Mouse (Mus musculus) intestine, embryonic 15.5 days (tissue): ENCODE results near the gene Rasgef1b. TPM values are rescaled to one million over a fixed set of nuclear protein-coding genes. Genes with fewer than 3 reads are reported as not detected.

ENCODE experiments used
- ATAC-seq: fragments of 200-750 bp; cut with Nextera tagmentation; 2 replicates; pipeline ENCODE4 v1.8.0; 2017; ENCODE audit warnings: moderate TSS enrichment, moderate library complexity
- H3K27ac ChIP-seq: fragments of 300-500 bp; sonication (generic); 2 replicates; pipeline ENCODE4 v1.5.1; 2015; ENCODE audit warnings: mild to moderate bottlenecking, inconsistent platforms
- H3K27me3 ChIP-seq: fragments of 300-500 bp; sonication (generic); replicated peaks from 2 replicates; pipeline ENCODE4 v1.6.1; 2015; ENCODE audit warnings: inconsistent platforms
- H3K36me3 ChIP-seq: fragments of 300-500 bp; sonication (generic); 2 replicates; pipeline ENCODE4 v1.6.1; 2015; ENCODE audit warnings: inconsistent platforms
- H3K4me1 ChIP-seq: fragments of 300-500 bp; sonication (generic); replicated peaks from 2 replicates; pipeline ENCODE4 v1.6.1; 2015; ENCODE audit warnings: inconsistent platforms
- H3K4me2 ChIP-seq: fragments of 300-500 bp; sonication (generic); replicated peaks from 2 replicates; pipeline ENCODE4 v1.6.1; 2015; ENCODE audit warnings: mild to moderate bottlenecking, inconsistent platforms
- H3K4me3 ChIP-seq: fragments of 300-500 bp; sonication (generic); replicated peaks from 2 replicates; pipeline ENCODE4 v1.5.1; 2015; ENCODE audit warnings: inconsistent platforms
- H3K9ac ChIP-seq: fragments of 300-500 bp; sonication (generic); 2 replicates; pipeline ENCODE4 v1.6.1; 2015; ENCODE audit warnings: inconsistent platforms
- H3K9me3 ChIP-seq: fragments of 300-500 bp; sonication (generic); 2 replicates; pipeline ENCODE4 v1.6.1; 2016; ENCODE audit warnings: inconsistent platforms
- whole genome bisulfite sequencing: fragments of 180-500 bp; shearing (Covaris S2); methylation state at CpG from one replicate; pipeline ENCODE4 v1.1.7; 2015; 5-methylcytosine and 5-hydroxymethylcytosine counted together
- polyA plus RNA-seq: library from polyadenylated mRNA; unstranded; fragments of >200 nt; fragmentation: Nextera tagmentation; extraction: Ambion mirVana; gene quantifications from 2 replicates; pipeline ENCODE4 v1.2.1, GENCODE M21; 2015

The Rasgef1b gene
- polyA plus RNA-seq, 1 experiment from 2014 or later, result 8.9 TPM

DNA sequence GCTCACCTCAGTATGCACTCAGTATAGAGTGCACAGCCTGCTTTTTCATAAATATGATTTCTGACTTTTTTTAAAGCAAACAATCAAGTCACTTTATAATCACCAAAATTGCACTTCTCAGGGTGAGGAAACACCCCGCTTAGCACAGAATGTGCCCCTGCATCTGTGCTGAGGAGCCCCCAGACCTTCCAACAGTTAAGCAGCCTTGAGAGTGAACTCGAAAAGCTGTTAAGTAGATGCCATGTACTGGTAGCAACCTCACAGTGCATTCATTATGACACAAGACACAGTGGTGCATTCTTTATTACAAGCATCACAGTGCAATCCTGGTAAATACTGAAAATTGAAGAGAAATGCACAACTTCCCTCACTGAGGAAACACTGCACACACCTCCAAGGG is 209.3 kb downstream of the Rasgef1b start:
- Histone ChIP-seq H3K27ac (no peak overlapping the region), H3K9me3 (no peaks in the 10 kb centered on the region), H3K4me1 (peaks cover 6% of the 10 kb centered on the region), H3K9ac (no peak overlapping the region), H3K4me3 (no peak overlapping the region), H3K36me3 (no peaks in the 10 kb centered on the region), H3K4me2 (no peak overlapping the region), H3K27me3 (no peaks in the 10 kb centered on the region)
- WGBS, result 81% methylated on average over 2 of the region's 2 CpGs
- ATAC-seq, result no peak

DNA sequence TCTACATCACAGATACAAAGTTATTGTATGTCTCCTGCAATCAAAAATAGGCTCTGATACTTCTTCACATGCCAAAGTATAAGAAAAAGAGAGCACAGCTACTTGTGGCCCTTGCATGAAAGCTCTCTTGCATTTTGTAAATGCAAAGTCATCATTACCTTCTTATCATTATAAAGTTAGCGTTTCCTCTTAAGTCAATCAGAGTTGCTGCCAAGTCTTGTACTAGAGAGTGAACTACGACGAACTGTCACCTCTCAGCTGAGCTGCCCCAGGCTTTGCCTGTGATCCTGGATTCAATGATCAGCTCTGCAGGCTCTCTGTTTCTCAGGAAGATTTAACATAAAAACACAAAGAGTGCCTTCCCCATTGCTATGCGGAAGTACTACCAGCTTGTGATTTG is 209.8 kb downstream of the Rasgef1b start:
- H3K4me2 ChIP-seq, result no peak overlapping the region
- H3K9me3 ChIP-seq, result no peaks in the 10 kb centered on the region
- ATAC-seq, result no peak
- H3K9ac ChIP-seq, result no peak overlapping the region
- H3K27me3 ChIP-seq, result no peaks in the 10 kb centered on the region
- H3K4me1 ChIP-seq, result peaks cover 6% of the 10 kb centered on the region
- H3K4me3 ChIP-seq, result no peak overlapping the region
- H3K27ac ChIP-seq, result no peak overlapping the region
- WGBS, result 62% methylated on average over 4 of the region's 4 CpGs
- H3K36me3 ChIP-seq, result no peaks in the 10 kb centered on the region

DNA sequence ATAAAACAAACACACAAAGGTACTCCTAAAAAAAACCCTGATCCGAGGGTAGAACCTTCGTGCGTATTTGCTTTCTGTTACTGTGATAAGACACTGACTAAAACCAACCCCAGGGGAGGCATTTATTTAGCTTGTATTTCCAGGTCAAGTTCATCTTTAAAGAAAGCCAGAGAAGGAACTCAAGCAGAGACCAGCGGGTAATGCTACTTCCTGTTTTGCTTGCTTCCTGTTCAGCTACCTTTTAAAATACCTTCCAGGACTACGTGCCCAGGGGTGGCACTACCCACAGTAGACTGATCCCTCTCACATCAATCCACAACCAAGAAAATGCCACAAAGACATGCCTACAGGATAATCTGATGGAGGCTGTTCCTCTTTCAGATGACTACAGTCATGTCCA is 212.7 kb downstream of the Rasgef1b start:
- WGBS, result 76% methylated on average over 5 of the region's 5 CpGs
- Histone ChIP-seq H3K4me1 (no peaks in the 10 kb centered on the region), H3K4me3 (no peak overlapping the region), H3K36me3 (no peaks in the 10 kb centered on the region), H3K4me2 (no peak overlapping the region), H3K27me3 (no peaks in the 10 kb centered on the region), H3K9me3 (no peaks in the 10 kb centered on the region), H3K9ac (no peak overlapping the region), H3K27ac (no peak overlapping the region)
- ATAC-seq, result no peak

DNA sequence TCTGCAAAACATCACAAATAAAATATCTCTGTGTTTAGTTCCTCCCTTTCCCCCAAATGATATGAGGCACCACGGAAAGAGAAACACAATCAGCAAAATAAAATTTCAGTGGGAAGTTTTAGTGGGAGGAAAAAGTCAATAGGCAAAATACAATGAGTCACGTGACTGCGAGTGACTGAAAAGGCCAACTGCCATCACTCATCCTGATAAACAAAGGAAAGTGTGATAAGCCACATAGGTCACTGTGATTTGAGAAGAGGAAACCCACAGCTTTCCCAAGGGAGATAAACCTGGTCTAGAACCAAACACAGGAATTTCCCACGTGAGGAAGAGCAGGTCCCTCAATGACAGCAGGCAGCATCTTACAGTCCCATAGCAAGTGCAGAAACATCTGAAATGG is 213.1 kb downstream of the Rasgef1b start:
- no peak for ATAC-seq
- H3K36me3 ChIP-seq, result no peaks in the 10 kb centered on the region
- H3K27me3 ChIP-seq, result no peaks in the 10 kb centered on the region
- H3K9me3 ChIP-seq, result no peaks in the 10 kb centered on the region
- no peak overlapping the region for H3K9ac ChIP-seq
- 59% methylated on average over 4 of the region's 4 CpGs for WGBS
- no peak overlapping the region for H3K4me2 ChIP-seq
- no peak overlapping the region for H3K4me3 ChIP-seq
- H3K4me1 ChIP-seq, result no peaks in the 10 kb centered on the region
- no peak overlapping the region for H3K27ac ChIP-seq

DNA sequence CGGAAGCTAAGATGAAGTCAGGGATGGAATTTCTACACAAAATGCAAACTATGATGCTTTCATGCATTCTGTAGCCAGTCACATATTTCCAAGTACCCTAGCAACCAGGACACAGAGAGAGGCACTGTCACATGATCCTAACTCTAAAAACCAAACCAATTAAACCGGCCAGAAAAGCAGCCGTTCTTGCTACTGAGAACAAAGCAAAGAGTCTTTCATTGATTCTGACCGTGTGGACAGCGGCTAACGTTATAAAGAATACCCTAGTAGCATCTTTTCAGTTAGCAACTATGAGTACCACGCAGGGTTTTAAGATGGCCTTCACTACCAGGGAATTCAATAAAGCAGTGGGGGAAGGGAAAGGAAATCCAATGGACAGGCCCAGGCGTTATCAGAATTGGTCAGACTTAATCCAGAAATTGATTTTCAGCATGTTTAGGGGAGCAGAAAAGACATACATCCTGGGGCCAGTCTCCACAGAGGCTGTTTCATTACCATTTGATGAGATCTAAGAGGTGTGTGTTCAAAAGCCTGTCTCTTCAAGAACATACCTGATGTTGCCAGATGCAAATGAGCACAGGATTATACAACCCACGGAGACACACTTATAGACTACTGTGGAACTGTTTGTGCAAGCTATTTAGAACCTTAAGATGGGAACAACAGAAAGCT is 215.5 kb downstream of the Rasgef1b start:
- ATAC-seq, result no peak
- Histone ChIP-seq H3K9ac (no peak overlapping the region), H3K27me3 (no peaks in the 10 kb centered on the region), H3K4me1 (no peaks in the 10 kb centered on the region), H3K4me2 (no peak overlapping the region), H3K36me3 (no peaks in the 10 kb centered on the region), H3K9me3 (no peaks in the 10 kb centered on the region), H3K27ac (no peak overlapping the region), H3K4me3 (no peak overlapping the region)
- WGBS, result 77% methylated on average over 9 of the region's 9 CpGs

DNA sequence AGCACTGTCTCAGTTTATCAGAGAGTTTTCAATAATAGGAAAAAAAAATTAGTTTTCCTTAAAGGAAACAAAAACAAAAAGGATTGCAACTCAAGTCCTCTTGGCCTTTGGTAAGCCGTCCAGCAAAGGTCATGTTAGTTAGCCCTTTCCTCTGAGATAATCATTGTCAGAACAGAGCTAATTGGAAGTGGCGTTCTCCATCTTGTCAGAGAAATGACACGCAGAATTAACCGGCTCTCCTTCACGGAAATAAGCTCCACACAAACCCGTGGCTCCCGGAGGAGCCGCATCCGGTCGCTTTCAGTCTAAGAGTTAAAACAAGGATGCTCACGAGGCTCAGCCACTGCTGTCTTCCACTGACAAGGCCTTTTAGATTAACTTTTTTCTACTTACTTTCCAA is 217.8 kb downstream of the Rasgef1b start:
- WGBS, result 76% methylated on average over 11 of the region's 11 CpGs
- ATAC-seq, result no peak
- H3K27me3 ChIP-seq, result no peaks in the 10 kb centered on the region
- H3K9me3 ChIP-seq, result no peaks in the 10 kb centered on the region
- no peaks in the 10 kb centered on the region for H3K4me1 ChIP-seq
- no peak overlapping the region for H3K4me3 ChIP-seq
- no peaks in the 10 kb centered on the region for H3K36me3 ChIP-seq
- H3K4me2 ChIP-seq, result no peak overlapping the region
- no peak overlapping the region for H3K9ac ChIP-seq
- no peak overlapping the region for H3K27ac ChIP-seq

DNA sequence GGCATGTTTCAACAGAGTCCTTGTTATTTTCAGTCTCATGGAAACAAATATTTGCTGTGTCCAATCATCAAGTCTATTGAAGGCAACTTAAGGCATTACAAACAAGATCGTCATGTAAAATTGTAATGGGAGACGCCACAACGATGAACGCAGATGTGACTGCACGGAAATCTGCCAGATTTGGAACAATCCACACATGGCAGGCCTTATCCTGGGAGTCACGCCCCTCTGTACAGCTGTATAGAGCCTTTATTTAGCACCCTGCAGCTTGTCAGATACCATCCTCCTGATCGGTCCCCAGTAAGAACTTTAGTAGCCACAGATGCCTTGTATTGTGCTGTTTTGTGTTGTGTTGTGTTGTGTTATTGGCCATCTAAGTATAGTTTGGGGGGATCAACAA is 222.8 kb downstream of the Rasgef1b start:
- Histone ChIP-seq H3K36me3 (no peaks in the 10 kb centered on the region), H3K9me3 (no peaks in the 10 kb centered on the region), H3K4me3 (no peak overlapping the region), H3K27ac (no peak overlapping the region), H3K4me1 (0 out of 2 replicates have a peak, but pooled peaks cover 3% of the 10 kb centered on the region), H3K4me2 (no peak overlapping the region), H3K27me3 (no peaks in the 10 kb centered on the region), H3K9ac (no peak overlapping the region)
- no peak for ATAC-seq
- whole genome bisulfite sequencing, result 89% methylated on average over 7 of the region's 7 CpGs

DNA sequence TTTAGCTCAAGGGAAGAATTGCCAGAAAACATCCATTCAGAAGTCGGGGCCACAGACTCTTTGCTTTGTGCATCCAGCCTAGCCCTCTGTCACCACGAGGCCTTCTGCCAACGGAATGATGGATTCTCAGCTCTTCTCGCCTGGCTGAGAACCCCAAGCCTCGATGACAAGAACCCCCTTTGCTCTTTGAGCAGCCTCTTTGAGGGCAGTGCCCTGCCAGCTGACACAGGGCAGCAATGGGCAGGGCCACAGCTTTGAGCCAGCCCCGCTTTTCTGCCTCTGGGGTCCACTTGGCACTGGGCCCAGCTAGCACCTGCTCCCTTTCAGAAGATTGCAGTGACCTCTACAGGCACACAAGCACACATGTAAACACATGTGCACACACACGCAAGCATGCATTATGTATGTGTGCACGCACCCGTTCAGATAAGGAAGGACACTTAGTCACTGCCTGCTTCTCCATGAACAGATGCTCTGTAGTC is 224.5 kb downstream of the Rasgef1b start:
- H3K27ac ChIP-seq, result no peak overlapping the region
- no peak overlapping the region for H3K9ac ChIP-seq
- WGBS, result 71% methylated on average over 9 of the region's 9 CpGs
- no peaks in the 10 kb centered on the region for H3K36me3 ChIP-seq
- no peak overlapping the region for H3K4me2 ChIP-seq
- H3K9me3 ChIP-seq, result no peaks in the 10 kb centered on the region
- no peaks in the 10 kb centered on the region for H3K27me3 ChIP-seq
- H3K4me1 ChIP-seq, result 0 out of 2 replicates have a peak, but pooled peaks cover 3% of the 10 kb centered on the region
- no peak for ATAC-seq
- no peak overlapping the region for H3K4me3 ChIP-seq

DNA sequence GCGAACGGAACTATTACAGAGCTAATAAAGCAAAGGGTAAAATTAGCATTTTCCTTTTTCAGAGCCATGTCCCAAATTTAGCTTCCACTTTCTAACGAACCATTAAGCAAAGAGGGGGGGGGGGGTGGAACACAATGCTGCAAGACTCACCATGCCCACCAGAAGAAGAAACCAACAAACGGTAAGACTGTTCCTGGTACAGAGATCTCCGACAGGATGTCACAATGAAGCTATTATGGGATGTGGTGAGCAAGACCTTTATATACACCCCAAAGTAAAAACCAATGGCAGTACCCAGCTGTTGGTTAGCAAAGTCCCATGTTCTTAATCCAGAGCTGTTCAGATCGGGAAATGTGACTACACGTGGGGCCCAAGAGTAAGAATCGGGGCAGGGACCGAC is 226.2 kb downstream of the Rasgef1b start:
- no peak overlapping the region for H3K4me3 ChIP-seq
- ATAC-seq, result no peak
- no peaks in the 10 kb centered on the region for H3K27me3 ChIP-seq
- 0 out of 2 replicates have a peak, but pooled peaks cover 3% of the 10 kb centered on the region for H3K4me1 ChIP-seq
- no peak overlapping the region for H3K4me2 ChIP-seq
- no peak overlapping the region for H3K9ac ChIP-seq
- no peak overlapping the region for H3K27ac ChIP-seq
- H3K9me3 ChIP-seq, result no peaks in the 10 kb centered on the region
- no peaks in the 10 kb centered on the region for H3K36me3 ChIP-seq
- WGBS, result 89% methylated on average over 9 of the region's 9 CpGs

DNA sequence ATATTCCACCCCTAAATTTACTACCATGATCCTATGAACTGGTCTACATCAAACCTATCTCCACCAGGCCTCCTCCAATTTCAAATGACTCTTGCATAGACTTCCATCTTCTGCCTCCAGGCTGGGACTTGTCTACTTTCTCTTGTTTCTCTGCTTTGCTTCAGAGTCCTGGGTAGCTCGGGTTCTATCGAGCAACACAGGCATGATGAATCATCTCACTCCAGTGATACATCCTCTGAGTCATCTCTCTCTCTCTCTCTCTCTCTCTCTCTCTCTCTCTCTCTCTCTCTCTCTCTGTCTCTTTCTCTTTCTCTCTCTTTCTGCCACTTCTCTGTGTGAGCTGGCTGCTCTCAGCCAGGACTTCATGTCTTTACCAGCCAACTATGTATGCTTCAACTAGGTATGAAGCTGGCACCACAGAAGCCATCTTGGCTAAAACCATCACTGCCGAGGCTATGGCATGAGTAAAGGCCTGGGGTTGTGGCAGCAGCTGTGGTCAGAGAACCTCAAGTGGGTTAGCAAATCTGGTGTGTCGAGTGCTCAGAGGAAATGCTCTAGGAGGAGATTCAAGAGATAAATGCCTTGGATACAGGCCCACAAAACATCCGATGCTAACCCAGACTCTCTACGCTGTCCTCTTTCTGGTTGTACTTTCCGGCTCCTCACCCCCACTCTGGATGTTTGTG is 229.3 kb downstream of the Rasgef1b start:
- ATAC-seq, result no peak
- Histone ChIP-seq H3K27ac (no peak overlapping the region), H3K27me3 (no peaks in the 10 kb centered on the region), H3K9ac (no peak overlapping the region), H3K4me2 (no peak overlapping the region), H3K9me3 (no peaks in the 10 kb centered on the region), H3K4me3 (no peak overlapping the region), H3K4me1 (0 out of 2 replicates have a peak, but pooled peaks cover 3% of the 10 kb centered on the region), H3K36me3 (no peaks in the 10 kb centered on the region)
- 52% methylated on average over 7 of the region's 7 CpGs for WGBS

DNA sequence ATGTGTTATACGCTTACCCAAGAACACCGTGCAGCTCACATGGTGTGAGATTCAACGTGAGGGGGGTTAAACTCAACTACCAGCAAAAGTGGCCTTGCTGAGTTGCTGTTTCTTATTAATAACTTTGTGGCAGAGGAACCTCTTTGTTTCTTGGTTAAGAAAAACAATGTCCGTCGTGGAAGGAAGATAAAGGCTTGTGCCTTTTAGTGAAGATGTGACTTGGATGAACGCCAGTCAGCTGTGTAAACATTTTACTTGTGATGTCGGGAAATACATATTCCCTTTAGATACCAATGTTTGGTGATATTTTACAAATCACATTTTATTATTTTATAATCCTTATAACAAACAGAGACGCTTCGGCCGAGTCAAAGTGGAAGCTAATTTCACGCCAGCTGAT is 231.0 kb downstream of the Rasgef1b start:
- Histone ChIP-seq H3K36me3 (no peaks in the 10 kb centered on the region), H3K9me3 (no peaks in the 10 kb centered on the region), H3K4me3 (no peak overlapping the region), H3K4me2 (no peak overlapping the region), H3K9ac (no peak overlapping the region), H3K4me1 (no peaks in the 10 kb centered on the region), H3K27me3 (no peaks in the 10 kb centered on the region), H3K27ac (no peak overlapping the region)
- 28% methylated on average over 11 of the region's 11 CpGs for WGBS
- ATAC-seq, result no peak

DNA sequence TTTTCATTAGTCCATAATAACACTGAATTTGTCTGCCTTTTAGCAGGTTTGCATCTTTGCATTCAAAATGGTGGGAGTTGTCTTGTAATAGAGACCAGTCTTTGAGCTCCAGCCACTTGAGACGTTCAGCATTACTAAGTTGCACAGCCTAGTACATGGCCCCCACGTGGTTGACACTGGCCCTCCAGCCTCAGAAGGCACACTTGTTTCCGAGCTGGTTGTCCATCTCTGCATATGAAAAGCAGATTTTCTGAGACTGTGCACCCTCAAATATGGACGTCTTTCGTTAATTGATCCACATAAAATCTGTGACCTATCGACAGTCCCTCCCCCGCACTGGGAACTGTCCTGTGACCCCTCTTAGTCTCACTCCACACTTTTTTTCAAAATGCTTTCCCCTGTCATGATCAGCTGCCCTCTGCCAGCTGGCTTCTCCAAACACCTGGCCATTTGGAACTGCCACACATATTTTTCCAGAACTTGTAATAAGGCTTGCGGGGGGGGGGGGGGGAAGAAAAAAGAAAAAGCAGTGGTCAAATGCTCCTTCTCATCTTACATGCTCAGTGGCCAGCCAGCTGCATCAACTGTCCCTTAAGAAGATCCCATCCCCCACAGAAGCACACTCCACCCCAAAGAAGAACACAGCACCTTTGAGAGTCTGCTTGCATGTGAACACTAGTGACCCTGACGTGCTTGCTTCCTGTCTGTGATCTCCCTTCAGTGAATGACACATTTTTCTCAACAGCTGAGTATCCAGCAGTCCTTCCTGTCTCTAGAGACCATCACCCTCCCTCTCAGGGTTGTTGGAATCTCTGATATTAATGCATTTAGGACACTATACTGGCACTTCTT is 231.7 kb downstream of the Rasgef1b start:
- no peak overlapping the region for H3K4me3 ChIP-seq
- no peak for ATAC-seq
- no peak overlapping the region for H3K9ac ChIP-seq
- 72% methylated on average over 8 of the region's 9 CpGs for WGBS
- no peaks in the 10 kb centered on the region for H3K9me3 ChIP-seq
- no peak overlapping the region for H3K27ac ChIP-seq
- no peaks in the 10 kb centered on the region for H3K4me1 ChIP-seq
- H3K36me3 ChIP-seq, result no peaks in the 10 kb centered on the region
- H3K27me3 ChIP-seq, result no peaks in the 10 kb centered on the region
- no peak overlapping the region for H3K4me2 ChIP-seq
